Mouse (Mus musculus) lung, postnatal 0 days (tissue): ENCODE measurements at regions not wholly inside any gene's neighbourhood (a gene's known extent, or its start where the extent isn't known, plus 50 kb on each side); places are given as distances from the start of the nearest gene placed in this dataset.

Experiments
- CTCF ChIP-seq: IDR thresholded peaks from 2 replicates; pipeline ENCODE4 v1.5.1; 2016; ENCODE audit warnings: antibody characterized with exemption, mild to moderate bottlenecking
- EP300 ChIP-seq: IDR thresholded peaks from 2 replicates; pipeline ENCODE4 v1.6.1; 2016; ENCODE audit warnings: antibody characterized with exemption, mild to moderate bottlenecking, control low read depth

DNA sequence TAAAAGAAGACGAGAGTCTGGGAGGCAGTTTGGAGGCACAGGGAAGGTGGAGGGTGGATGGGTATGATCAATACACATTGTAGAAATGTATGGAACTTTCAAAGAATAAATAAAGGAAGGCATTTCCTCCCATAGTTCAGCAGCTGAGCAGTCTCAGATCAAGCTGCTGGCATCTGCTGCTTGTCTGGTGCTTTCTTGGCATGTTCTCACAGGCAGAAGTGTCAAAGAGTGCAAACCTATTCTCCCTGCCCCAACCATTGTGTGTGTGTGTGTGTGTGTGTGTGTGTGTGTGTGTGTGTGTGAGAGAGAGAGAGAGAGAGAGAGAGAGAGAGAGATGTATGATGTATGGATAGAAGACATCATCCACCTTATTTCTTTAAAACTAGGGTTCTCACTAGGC lies 121.5 kb downstream of the Dhrs2 start:
- TF ChIP-seq EP300 (no peak), CTCF (no peak)
